Mouse (Mus musculus): ENCODE results near the gene Nqo2.

The Nqo2 gene

GRCm38 (mm10) chr13:33995197-33995596 is 30.7 kb downstream of the Nqo2 start:
- in situ Hi-C loops (cut with MboI) = no loop called here

GRCm38 (mm10) chr13:34002058-34003006 is 37.8 kb downstream of the Nqo2 start, which contains the start of the genes Ripk1 and Serpinb6a:
TSS of gene Ripk1 (plus strand) at chr13:34002363.
TSS of gene Serpinb6a (minus strand) at chr13:34002794.
- in situ Hi-C loops (cut with MboI) = no loop called here

GRCm38 (mm10) chr13:34003058-34003457 is 38.6 kb downstream of the Nqo2 start:
- in situ Hi-C loops (cut with MboI) = no loop called here

- in situ Hi-C loops (cut with MboI) = no loop called here
These were observed 42.7 kb downstream of the Nqo2 start for GRCm38 (mm10) chr13:34007234-34007633.

- in situ Hi-C loops (cut with MboI) = no loop called here
These were observed 52.6 kb downstream of the Nqo2 start for GRCm38 (mm10) chr13:34016927-34017569.

- in situ Hi-C loops (cut with MboI) = no loop called here
These were observed 54.0 kb downstream of the Nqo2 start for GRCm38 (mm10) chr13:34018521-34018920.

- in situ Hi-C loops (cut with MboI) = no loop called here
These were observed 57.5 kb downstream of the Nqo2 start for GRCm38 (mm10) chr13:34021998-34022397.

- in situ Hi-C loops (cut with MboI) = loop anchor here (25.0 kb wide), 1 partner anchor 605 kb away; no protein-coding TSS in a partner anchor
These were observed 67.6 kb downstream of the Nqo2 start for GRCm38 (mm10) chr13:34032041-34032440.

- in situ Hi-C loops (cut with MboI) = loop anchor here (25.0 kb wide), 1 partner anchor 602 kb away; no protein-coding TSS in a partner anchor
These were observed 70.9 kb downstream of the Nqo2 start for GRCm38 (mm10) chr13:34035424-34035823.

GRCm38 (mm10) chr13:34036726-34037125 is 72.2 kb downstream of the Nqo2 start:
- in situ Hi-C loops (cut with MboI) = loop anchor here (25.0 kb wide), 1 partner anchor 601 kb away; no protein-coding TSS in a partner anchor

- in situ Hi-C loops (cut with MboI) = loop anchor here (25.0 kb wide), 1 partner anchor 600 kb away; no protein-coding TSS in a partner anchor
These were observed 72.9 kb downstream of the Nqo2 start, which contains the start of gene Bphl for GRCm38 (mm10) chr13:34037172-34038055. TSS of gene Bphl (plus strand) at chr13:34037597.

GRCm38 (mm10) chr13:34038056-34038432 is 73.6 kb downstream of the Nqo2 start:
- in situ Hi-C loops (cut with MboI) = loop anchor here (25.0 kb wide), 1 partner anchor 599 kb away; no protein-coding TSS in a partner anchor
